Mouse (Mus musculus) embryo, embryonic 11 days (tissue): ENCODE results near the gene Pi16.
"Not testable (repeated sequence)": the region's sequence is repeated elsewhere in the genome, so short reads cannot be mapped to it uniquely, and the experiment has no call there.

Experiments used
- DNase-seq: peaks from one replicate; pipeline ENCODE4 v3.0.0-alpha.2; 2015

Gene Pi16

DNA sequence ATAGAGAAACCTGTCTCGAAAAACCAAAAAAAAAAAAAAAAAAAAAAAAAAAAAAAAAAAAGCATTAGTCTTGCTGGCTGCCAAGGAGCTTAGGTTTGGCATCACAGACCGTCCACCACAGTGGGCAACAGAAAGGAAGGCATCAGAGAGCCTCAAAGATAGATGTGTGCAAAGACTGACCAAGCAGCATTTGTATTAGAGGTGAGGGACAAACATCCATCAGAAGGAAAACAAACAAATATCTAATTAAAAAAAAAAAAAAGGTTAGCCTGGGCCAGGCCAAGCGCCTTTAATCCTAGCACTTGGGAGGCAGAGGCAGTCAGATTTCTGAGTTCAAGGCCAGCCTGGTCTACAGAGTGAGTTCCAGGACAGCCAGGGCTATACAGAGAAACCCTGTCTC is at the start of gene Pi16:
TSS of gene Pi16 (plus strand) at position 301 of the 400 bp plus-strand sequence.
- DNase-seq, result not testable (repeated sequence)

GRCm38 (mm10) chr17:29267931-29268681 is 49.4 kb upstream of the Pi16 start:
- peak; percentile 22 for DNase-seq

DNA sequence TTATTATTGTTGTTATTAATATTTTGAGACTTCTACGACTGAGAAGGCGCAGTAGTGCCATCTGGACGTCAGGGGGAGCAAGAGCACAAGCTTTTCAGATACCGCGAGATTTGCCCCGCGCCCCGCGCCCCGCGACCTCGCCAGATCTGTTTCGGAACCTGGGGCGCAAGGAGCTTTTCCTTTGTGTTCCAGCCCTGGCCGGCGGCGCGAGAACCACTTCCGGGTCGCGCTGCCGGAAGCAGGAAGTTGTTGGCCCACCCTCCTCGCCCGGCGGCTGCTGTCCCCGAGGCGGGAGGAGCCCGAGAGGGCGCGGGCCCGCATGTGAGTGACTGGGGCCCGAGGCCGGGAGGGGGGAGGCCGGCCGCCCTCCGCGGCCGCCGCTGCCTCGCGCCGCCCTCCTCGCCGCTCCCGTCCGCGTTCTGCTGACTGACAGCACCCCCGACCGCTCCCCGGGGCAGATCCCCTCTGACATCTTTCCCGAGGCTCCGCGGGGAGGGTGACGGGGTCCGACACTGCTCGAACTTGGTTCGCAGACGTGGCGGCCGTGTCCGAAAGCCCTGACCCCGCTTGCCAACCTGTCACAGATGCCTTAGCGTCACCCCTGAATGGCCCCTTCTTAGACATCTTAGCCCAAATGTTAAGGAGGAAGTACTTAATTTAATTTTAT is 48.7 kb upstream of the Pi16 start, which contains the start of gene BC004004:
TSS of gene BC004004 (plus strand) at position 107 of the 667 bp plus-strand sequence.
- peak; percentile 97 for DNase-seq

DNA sequence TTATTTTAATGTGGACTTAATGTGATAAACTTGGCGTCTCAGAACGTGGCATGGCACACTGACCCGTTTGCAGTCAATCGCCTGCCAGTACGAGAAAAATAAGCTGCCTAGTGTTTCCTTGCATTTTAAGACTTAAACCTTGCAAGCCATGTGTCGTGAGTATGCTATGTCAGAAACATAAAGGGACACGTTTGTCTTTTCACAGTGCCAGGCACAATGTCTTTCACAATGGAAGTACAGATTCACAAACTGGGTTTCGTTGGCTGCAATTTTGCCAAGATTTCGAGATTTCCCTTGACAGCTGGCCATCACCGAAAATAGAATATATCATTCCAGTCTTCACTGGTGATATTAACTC is 48.2 kb upstream of the Pi16 start:
- no peak for DNase-seq

DNA sequence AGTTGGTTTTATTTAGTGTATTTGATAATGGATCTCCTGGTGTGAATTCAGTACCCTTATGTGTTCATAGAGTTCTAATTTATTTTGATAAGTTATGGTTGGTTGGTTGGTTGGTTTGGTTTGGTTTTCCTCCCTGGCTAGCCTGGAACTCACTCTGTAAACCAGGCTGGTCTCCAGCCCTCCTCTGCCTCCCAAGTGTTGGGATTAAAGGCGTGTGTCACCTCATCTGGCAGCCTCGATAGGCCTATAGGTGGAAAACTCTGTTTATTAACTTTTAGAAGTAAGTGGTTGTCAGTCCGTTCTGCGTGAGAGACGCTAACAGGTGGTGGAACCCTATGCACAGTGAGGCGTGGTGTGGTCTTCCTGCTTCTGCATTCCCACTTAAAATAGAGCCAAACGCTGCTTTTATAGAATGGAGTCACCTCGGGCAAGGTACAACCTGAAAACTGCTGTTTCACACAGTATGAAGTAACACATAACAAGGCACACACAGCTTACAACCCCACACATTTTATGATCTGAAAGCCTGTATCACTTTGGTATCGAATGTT is 47.3 kb upstream of the Pi16 start:
- DNase-seq, result no peak

GRCm38 (mm10) chr17:29273156-29273555 is 44.3 kb upstream of the Pi16 start:
- no peak for DNase-seq

DNA sequence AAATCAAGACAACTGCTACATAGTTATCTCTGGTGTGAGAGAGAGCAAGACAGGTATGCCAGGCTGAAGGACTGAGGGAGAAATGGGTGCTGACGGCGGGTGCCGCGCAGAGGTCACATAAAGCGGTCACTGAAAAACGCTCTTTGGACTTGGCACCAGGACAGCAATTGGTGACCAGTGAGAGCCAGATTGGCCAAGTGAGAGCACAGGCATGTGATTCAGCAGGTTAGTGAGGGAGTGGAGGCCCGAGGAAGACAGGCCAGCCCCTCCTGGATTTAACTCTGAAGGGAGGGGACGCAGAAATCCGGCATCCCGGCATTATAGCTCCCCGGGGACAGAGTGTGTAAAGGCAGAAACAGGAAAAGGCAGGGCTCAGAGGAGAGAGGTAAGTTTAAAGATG is 43.6 kb upstream of the Pi16 start:
- no peak for DNase-seq

DNA sequence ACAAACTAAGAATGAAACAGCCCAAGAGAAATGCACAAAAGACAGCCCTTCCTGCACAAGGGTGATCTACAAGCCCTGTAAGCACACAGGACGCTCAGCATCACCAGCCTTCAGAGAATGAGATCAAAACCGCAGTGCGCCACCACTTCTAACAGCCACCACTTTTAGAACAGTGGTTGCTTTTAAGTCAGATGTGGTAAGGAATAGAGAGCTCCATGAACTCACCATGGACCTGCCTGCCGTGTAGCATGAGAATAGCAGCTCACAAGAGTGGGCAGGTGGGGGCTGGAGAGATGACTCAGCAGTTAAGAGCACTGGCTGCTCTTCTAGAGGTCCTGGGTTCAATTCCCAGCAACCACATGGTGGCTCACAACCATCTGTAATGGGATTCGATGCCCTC is 37.1 kb upstream of the Pi16 start:
- DNase-seq, result no peak

DNA sequence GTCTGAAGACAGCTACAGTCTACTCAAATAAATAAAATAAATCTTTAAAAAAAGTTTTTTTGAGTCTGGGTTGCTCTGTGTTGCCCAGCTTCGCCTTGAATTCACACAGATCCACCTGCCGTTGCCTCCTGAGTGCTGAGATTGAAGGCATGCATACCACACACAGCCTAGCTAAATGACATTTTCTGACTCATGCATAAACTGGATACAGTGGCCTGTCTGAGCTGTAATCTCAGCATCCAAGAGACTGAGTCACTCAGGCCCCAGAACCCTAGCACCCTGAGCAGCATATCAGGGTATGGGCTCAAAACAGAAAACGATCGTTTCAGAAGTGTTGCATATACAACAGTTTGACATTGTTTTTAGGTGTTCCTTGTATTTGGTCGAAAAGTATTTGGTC is 35.9 kb upstream of the Pi16 start:
- DNase-seq, result no peak

DNA sequence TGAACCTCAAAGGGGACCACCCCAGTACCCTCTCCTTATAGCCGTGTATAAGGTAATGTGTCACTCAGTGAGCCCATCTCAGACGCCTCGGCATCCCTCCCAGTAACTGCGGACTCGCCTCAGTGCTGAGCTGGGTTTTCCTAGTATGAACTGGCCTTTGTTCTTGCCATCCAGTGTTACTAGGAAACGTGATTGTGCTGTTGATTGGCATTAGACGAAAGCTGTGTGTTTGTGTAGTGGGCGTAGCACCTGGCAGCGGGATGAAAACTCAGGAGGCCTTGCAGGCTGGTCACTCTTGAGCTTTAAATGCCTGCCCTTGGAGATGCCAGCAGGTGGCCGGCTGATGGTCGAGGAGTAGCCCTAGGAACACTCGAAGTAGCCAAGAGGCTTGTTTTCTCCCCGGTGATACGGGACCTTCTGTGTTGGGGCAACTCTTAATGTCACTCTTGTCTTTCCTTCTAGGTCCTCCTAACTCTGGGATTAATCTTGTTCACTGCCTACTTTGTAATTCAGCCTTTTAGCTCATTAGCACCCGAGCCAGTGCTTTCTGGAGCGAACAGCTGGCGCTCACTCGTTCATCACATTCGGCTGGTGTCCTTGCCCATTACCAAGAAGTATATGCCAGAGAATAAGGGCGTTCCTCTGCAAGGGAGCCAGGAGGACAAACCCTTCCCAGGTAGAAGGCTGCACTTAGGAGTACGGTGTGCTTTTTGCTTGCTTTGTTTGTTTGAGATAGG is 35.1 kb upstream of the Pi16 start:
- DNase-seq, result no peak

GRCm38 (mm10) chr17:29291793-29292192 is 25.7 kb upstream of the Pi16 start:
- no peak for DNase-seq

- no peak for DNase-seq
These were observed 24.5 kb upstream of the Pi16 start for GRCm38 (mm10) chr17:29292996-29293395.

DNA sequence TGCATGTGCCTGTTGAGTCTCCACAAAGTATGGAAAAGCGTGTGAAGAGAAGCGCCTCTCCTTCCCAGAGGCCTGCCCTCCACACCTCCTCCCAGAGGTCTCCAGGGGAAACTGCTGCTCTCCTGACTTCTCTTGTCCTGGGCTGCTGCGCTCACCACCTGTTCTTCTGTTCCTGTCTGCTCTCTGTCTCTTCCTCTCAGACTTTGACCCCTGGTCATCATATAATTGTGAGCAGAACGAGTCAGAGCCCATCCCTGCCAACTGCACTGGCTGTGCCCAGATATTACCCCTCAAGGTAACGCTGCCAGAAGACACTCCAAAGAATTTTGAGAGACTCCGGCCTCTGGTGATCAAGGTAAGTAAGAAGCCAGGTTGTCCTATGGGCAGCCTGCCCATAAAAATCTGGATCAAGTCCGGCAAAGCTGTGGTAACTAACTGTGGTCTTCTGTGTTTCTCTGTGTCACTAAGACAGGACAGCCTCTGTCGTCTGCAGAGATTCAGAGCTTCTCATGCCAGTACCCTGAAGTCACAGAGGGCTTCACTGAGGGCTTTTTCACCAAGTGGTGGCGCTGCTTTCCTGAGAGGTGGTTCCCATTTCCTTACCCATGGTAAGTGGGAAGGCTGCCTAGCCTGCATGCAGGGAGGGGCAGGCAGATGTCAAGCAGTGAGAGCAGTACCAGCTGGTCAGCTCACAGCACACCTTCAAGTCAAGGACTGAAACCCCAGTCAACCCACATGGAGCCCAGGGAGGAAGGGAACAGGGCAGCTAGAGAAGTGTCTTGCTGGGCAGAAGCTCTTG is 23.5 kb upstream of the Pi16 start:
- DNase-seq, result no peak

GRCm38 (mm10) chr17:29295835-29296234 is 21.6 kb upstream of the Pi16 start:
- no peak for DNase-seq

GRCm38 (mm10) chr17:29297321-29297720 is 20.2 kb upstream of the Pi16 start:
- no peak for DNase-seq

GRCm38 (mm10) chr17:29297813-29298212 is 19.7 kb upstream of the Pi16 start:
- no peak for DNase-seq

DNA sequence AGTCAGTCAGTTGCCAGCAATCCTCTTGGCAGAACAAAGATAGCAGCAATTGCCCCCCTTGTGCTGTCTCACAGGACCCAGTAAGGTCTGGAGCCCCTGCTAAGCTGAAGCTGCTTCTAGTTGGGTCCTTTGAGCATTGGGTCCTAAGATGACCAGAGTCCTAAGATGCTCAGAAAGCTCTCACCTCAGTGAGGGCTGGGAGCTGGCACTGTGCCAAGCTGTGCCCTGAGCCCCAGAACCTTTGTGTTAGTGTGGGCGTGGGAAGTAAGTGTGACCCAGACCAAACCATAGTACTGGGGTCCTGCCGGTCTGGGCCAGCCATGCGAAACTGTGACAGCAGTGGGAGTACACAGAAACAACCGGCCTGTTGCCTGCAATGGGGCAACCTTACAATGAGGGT is 18.2 kb upstream of the Pi16 start:
- DNase-seq, result no peak

- DNase-seq, result no peak
These were observed 16.6 kb upstream of the Pi16 start for GRCm38 (mm10) chr17:29300926-29301325.

GRCm38 (mm10) chr17:29301421-29301820 is 16.1 kb upstream of the Pi16 start:
- no peak for DNase-seq

- DNase-seq, result no peak
These were observed 15.3 kb upstream of the Pi16 start for GRCm38 (mm10) chr17:29302149-29302548.

DNA sequence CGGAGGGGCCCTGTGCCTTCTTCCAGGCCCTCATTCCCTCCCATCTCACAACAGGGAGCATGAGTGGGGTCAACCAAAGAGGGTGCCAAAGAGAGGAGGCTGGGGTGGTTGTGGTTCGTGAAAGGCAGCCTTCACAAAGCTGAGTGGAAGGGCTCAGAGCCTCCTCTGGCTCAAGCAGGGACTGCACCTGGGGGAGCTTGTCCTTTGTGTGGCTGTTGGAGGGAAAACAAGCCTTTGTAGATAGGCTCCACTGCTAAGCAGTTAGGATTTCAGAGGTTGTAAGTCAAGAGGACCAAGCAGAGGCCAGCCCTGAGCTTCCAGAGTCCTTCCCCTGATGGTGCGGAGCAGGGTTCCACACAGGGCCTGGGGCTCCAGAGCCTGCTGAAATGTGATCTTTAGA is 14.4 kb upstream of the Pi16 start:
- DNase-seq, result peak; percentile 58

- DNase-seq, result no peak
These were observed 13.6 kb upstream of the Pi16 start for GRCm38 (mm10) chr17:29303856-29304255.
